Mouse (Mus musculus) neural tube, embryonic 13.5 days (tissue): ENCODE data around the gene Ruvbl2. TPM values are rescaled to one million over a fixed set of nuclear protein-coding genes. Genes with fewer than 3 reads are reported as not detected.

Experiments used
- ATAC-seq: fragments of 200-750 bp; cut with Nextera tagmentation; 2 replicates; pipeline ENCODE4 v1.8.0; 2017; ENCODE audit warnings: low read depth, mild to moderate bottlenecking, moderate TSS enrichment, moderate library complexity
- H3K27ac ChIP-seq: fragments of 300-500 bp; sonication (generic); replicated peaks from 2 replicates; pipeline ENCODE4 v1.5.1; 2015; ENCODE audit warnings: moderate library complexity, mild to moderate bottlenecking, inconsistent platforms
- H3K27me3 ChIP-seq: fragments of 300-500 bp; sonication (generic); 2 replicates; pipeline ENCODE4 v1.6.1; 2015; ENCODE audit warnings: mild to moderate bottlenecking, inconsistent platforms
- H3K36me3 ChIP-seq: fragments of 300-500 bp; sonication (generic); 2 replicates; pipeline ENCODE4 v1.6.1; 2015; ENCODE audit warnings: mild to moderate bottlenecking, inconsistent platforms
- H3K4me1 ChIP-seq: fragments of 300-500 bp; sonication (generic); replicated peaks from 2 replicates; pipeline ENCODE4 v1.6.1; 2015; ENCODE audit warnings: inconsistent platforms
- H3K4me2 ChIP-seq: fragments of 300-500 bp; sonication (generic); 2 replicates; pipeline ENCODE4 v1.6.1; 2015; ENCODE audit warnings: inconsistent platforms, mild to moderate bottlenecking, moderate library complexity
- H3K4me3 ChIP-seq: fragments of 300-500 bp; sonication (generic); 2 replicates; pipeline ENCODE4 v1.5.1; 2015; ENCODE audit warnings: mild to moderate bottlenecking, inconsistent platforms
- H3K9ac ChIP-seq: fragments of 300-500 bp; sonication (generic); 2 replicates; pipeline ENCODE4 v1.6.1; 2015; ENCODE audit warnings: moderate library complexity, mild to moderate bottlenecking, inconsistent platforms
- H3K9me3 ChIP-seq: fragments of 300-500 bp; sonication (generic); 2 replicates; pipeline ENCODE4 v1.6.1; 2016; ENCODE audit warnings: inconsistent platforms
- WGBS: fragments of 180-500 bp; shearing (Covaris S2); methylation state at CpG from one replicate; pipeline ENCODE4 v1.1.7; 2015; 5-methylcytosine and 5-hydroxymethylcytosine counted together
- polyA plus RNA-seq: library from polyadenylated mRNA; unstranded; fragments of >200 nt; fragmentation: Nextera tagmentation; extraction: Ambion mirVana; gene quantifications from 2 replicates; pipeline ENCODE4 v1.2.1, GENCODE M21; 2015

The Ruvbl2 gene
- polyA plus RNA-seq, 1 experiment from 2014 or later, result 89.7 TPM

GRCm38 (mm10) chr7:45443526-45444420 lies 5.9 kb upstream of the Ruvbl2 start:
- no peak overlapping the region for H3K9ac ChIP-seq
- no peaks in the 10 kb centered on the region for H3K4me1 ChIP-seq
- ATAC-seq, result no peak
- H3K36me3 ChIP-seq, result peaks cover 58% of the 10 kb centered on the region
- H3K27me3 ChIP-seq, result no peaks in the 10 kb centered on the region
- H3K27ac ChIP-seq, result no peak overlapping the region
- H3K9me3 ChIP-seq, result no peaks in the 10 kb centered on the region
- no peak overlapping the region for H3K4me3 ChIP-seq
- no peak overlapping the region for H3K4me2 ChIP-seq
- WGBS, result 90% methylated on average over 22 of the region's 22 CpGs

DNA sequence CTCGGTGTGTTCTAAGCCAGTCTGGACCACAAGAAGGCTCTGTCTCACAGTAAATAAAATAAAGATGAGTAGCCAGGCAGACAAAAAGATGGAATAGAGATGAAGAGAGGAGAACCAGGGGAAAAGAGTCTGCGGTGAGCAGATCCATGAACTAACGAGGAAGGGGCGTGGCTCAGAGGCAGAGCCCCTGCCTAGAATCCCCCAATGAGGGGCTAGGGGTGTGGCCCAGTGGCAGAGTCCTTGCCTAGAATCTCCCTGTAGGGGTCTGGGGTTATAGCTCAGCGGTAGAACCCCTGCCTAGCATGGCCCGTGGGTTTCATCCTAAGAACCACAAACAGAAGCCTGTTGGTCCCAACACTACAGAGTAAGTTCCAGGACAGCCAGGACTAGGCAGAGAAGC lies 850 bp downstream of the Ruvbl2 start:
- Histone ChIP-seq H3K4me3 (no peak overlapping the region), H3K4me2 (no peak overlapping the region), H3K27ac (no peak overlapping the region), H3K4me1 (peaks cover 50% of the 10 kb centered on the region), H3K27me3 (no peaks in the 10 kb centered on the region), H3K36me3 (peaks cover 21% of the 10 kb centered on the region), H3K9ac (no peak overlapping the region), H3K9me3 (no peaks in the 10 kb centered on the region)
- ATAC-seq, result no peak
- WGBS, result 29% methylated on average over 6 of the region's 6 CpGs

GRCm38 (mm10) chr7:45436444-45436843 lies 1.5 kb downstream of the Ruvbl2 start:
- no peaks in the 10 kb centered on the region for H3K27me3 ChIP-seq
- peaks cover 51% of the 10 kb centered on the region for H3K4me1 ChIP-seq
- no peak for ATAC-seq
- H3K4me2 ChIP-seq, result 0 out of 2 replicates have a peak overlapping the region, but pooled peaks have one; percentile 99
- 89% methylated on average over 5 of the region's 5 CpGs for WGBS
- no peak overlapping the region for H3K4me3 ChIP-seq
- peaks cover 22% of the 10 kb centered on the region for H3K36me3 ChIP-seq
- H3K27ac ChIP-seq, result no peak overlapping the region
- H3K9me3 ChIP-seq, result no peaks in the 10 kb centered on the region
- no peak overlapping the region for H3K9ac ChIP-seq

DNA sequence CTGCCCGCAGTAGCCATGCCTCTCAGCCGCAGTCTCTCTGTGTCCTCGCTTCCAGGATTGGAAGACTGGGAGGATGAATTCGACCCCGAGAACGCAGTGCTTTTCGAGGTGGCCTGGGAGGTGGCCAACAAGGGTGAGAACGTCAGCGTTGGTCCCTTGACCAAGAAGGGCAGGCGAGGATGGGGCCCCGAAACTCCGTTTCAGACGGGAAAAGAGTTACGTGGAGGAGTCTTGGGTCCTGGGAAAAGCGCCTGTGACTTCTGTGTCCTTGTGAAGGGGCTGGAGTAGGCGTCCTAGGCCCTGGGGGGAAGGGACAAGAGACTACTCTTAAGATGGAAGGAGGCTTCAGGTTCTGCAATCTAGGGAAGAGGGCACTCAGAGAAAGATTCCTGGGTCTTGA lies 2.9 kb downstream of the Ruvbl2 start:
- peak overlapping the region; percentile 68 for H3K27ac ChIP-seq
- H3K27me3 ChIP-seq, result no peaks in the 10 kb centered on the region
- 5% methylated on average over 16 of the region's 16 CpGs for WGBS
- H3K4me3 ChIP-seq, result peak overlapping the region; percentile 79
- H3K9ac ChIP-seq, result peak overlapping the region; percentile 86
- peaks cover 27% of the 10 kb centered on the region for H3K36me3 ChIP-seq
- ATAC-seq, result peak; percentile 33
- peaks cover 51% of the 10 kb centered on the region for H3K4me1 ChIP-seq
- H3K4me2 ChIP-seq, result peak overlapping the region; percentile 99
- H3K9me3 ChIP-seq, result no peaks in the 10 kb centered on the region

DNA sequence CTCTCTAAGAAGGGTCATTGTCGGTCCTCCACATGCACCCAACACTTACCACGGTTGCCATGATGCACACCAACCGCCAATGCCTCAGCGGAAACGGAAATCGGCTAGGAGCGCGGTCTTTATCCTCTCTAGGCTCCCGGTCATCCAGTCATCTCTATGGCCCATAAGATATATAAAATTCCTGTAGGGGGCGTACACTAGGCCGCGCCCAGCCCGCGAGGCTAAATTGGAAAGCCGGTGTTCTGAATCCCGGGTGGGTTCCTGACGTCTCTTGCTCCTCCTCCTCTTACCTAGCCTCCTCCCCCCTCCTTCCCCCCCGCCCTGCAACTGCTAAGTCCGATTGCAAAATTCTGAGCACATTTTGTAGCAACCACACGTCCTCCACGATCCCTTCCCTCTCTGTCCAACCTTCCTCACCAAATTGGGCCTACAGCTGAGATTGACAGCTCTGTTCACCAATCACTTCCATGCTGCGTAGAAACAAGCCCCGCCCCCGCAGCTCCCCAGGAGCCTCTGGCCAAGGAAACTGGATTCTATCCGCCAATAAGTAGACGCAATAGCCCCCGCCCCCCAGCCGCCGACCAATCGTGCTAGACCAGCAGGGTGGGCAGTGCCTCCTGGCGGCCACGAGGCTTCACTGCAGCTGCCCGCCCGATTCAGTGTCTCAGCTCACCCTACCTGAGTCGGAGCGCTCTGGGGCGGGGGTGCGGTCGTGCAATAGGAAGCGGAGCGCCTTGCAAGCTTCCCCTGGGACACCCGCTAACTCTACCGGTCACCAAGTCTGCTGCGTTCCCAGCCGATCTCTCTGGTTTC lies 3.5 kb downstream of the Ruvbl2 start, which contains the start of gene Gys1:
Gene Gys1, plus strand, starts transcription at position 642 of the 813 bp plus-strand sequence.
- WGBS, result under 1% methylated on average over 45 of the region's 45 CpGs
- ATAC-seq, result peak; percentile 97
- Histone ChIP-seq H3K9ac (peak within 1 kb of the TSS; percentile 88), H3K4me1 (peaks cover 51% of the 10 kb centered on the region), H3K27me3 (no peaks in the 10 kb centered on the region), H3K4me3 (peak within 1 kb of the TSS; percentile 79), H3K27ac (peak within 1 kb of the TSS; percentile 90), H3K9me3 (no peaks in the 10 kb centered on the region), H3K36me3 (peaks cover 29% of the 10 kb centered on the region), H3K4me2 (peak within 1 kb of the TSS; percentile 99)

DNA sequence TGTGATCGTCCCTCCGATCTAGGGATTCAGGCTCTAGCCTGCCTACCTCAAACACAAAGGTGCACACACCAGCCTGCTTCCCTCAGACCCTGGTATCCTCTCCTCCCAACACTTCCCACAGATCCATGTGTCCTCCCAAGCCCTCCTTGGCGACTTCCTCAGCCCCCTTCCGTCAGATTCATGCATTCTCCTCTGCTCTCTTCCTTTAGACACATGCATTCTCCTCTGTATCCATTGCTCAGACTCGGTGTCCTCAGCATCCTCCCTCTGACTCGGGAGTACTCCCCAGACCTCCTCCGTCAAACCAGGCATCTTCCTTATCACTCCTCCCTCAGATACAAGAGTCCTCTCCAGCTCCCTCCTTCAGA lies 4.1 kb downstream of the Ruvbl2 start:
- peak; percentile 2 for ATAC-seq
- Histone ChIP-seq H3K9ac (peak overlapping the region; percentile 88), H3K27me3 (no peaks in the 10 kb centered on the region), H3K36me3 (peaks cover 34% of the 10 kb centered on the region), H3K4me3 (peak overlapping the region; percentile 79), H3K4me1 (peaks cover 51% of the 10 kb centered on the region), H3K27ac (peak overlapping the region; percentile 90), H3K9me3 (no peaks in the 10 kb centered on the region), H3K4me2 (peak overlapping the region; percentile 99)
- WGBS, result 2% methylated on average over 7 of the region's 7 CpGs

DNA sequence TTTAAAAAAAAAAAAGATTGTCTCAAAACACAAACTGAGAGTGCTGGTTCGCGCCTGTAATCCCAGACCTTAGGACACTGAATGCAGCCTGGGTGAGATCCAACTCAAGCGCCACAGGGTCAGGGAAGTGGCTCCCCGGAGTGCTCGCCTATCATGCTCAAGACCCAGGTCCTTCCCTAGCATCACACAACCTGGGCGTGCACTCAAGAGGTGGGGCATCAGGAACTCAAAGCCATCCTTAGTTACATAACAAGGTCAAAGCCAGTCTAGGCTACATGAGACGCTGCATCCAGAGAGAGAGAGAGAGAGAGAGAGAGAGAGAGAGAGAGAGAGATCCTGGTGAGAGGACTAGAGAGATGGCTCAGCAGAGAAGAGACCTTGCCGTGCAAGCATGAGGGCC lies 11.3 kb downstream of the Ruvbl2 start:
- no peak for ATAC-seq
- 94% methylated on average over 8 of the region's 8 CpGs for WGBS
- Histone ChIP-seq H3K27ac (no peak overlapping the region), H3K9me3 (no peaks in the 10 kb centered on the region), H3K9ac (no peak overlapping the region), H3K27me3 (peaks cover 7% of the 10 kb centered on the region), H3K4me3 (no peak overlapping the region), H3K36me3 (peaks cover 99% of the 10 kb centered on the region), H3K4me2 (no peak overlapping the region), H3K4me1 (no peaks in the 10 kb centered on the region)

DNA sequence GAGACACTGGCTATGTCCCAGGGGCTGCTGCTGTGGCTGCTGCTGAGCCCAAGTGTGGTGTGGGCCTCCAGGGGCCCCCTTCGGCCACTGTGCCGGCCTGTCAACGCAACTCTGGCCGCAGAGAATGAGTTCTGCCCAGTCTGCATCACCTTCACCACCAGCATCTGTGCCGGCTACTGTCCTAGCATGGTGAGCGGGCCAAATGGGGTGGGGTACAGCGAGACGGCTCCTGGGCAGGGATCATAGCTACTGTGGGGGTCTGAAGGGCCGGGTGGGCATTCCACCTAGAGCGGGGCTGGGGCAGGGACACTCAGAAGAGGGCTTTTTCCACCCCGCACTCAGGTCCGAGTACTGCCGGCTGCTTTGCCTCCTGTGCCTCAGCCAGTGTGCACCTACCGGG lies 16.7 kb downstream of the Ruvbl2 start:
- Histone ChIP-seq H3K4me1 (no peaks in the 10 kb centered on the region), H3K4me2 (no peak overlapping the region), H3K27ac (no peak overlapping the region), H3K27me3 (peaks cover 60% of the 10 kb centered on the region), H3K9ac (no peak overlapping the region), H3K9me3 (no peaks in the 10 kb centered on the region), H3K4me3 (no peak overlapping the region), H3K36me3 (peaks cover 58% of the 10 kb centered on the region)
- 89% methylated on average over 14 of the region's 14 CpGs for WGBS
- no peak for ATAC-seq

DNA sequence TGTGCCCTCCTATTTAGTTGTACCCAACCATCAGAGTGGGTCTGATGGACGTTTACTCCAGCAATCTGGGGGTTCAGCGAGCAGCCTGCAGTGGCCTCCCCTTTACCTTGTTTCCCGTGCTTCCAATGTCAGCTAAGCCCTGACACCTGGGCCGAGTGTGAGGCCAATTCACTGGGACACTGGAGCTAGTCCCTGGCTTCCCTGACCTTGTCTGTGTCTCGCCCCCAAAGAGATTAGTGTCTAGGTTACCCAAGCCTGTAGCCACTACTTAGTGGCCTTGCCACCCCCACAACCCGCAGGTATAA lies 17.3 kb downstream of the Ruvbl2 start, which contains the start of gene Lhb:
Gene Lhb, plus strand, starts transcription at position 206 of the 305 bp plus-strand sequence.
- H3K36me3 ChIP-seq, result peaks cover 52% of the 10 kb centered on the region
- 55% methylated on average over 6 of the region's 6 CpGs for WGBS

GRCm38 (mm10) chr7:45419859-45420614 lies 17.9 kb downstream of the Ruvbl2 start:
- Histone ChIP-seq H3K9ac (no peak overlapping the region), H3K9me3 (no peaks in the 10 kb centered on the region), H3K4me3 (no peak overlapping the region), H3K36me3 (peaks cover 47% of the 10 kb centered on the region), H3K27ac (no peak overlapping the region), H3K4me2 (no peak overlapping the region), H3K4me1 (no peaks in the 10 kb centered on the region), H3K27me3 (peaks cover 72% of the 10 kb centered on the region)
- ATAC-seq, result no peak
- WGBS, result 11% methylated on average over 27 of the region's 27 CpGs

More for the DNA sequence above, 17.3 kb downstream of the Ruvbl2 start, which contains the start of gene Lhb:
- no peak for ATAC-seq
- no peaks in the 10 kb centered on the region for H3K4me1 ChIP-seq
- no peak within 1 kb of the TSS for H3K9ac ChIP-seq
- H3K27me3 ChIP-seq, result peaks cover 67% of the 10 kb centered on the region
- no peaks in the 10 kb centered on the region for H3K9me3 ChIP-seq
- no peak within 1 kb of the TSS for H3K4me2 ChIP-seq
- no peak within 1 kb of the TSS for H3K4me3 ChIP-seq
- no peak within 1 kb of the TSS for H3K27ac ChIP-seq

- ATAC-seq, result no peak
- Histone ChIP-seq H3K27me3 (peaks cover 92% of the 10 kb centered on the region), H3K36me3 (peaks cover 27% of the 10 kb centered on the region), H3K9ac (no peak overlapping the region), H3K9me3 (no peaks in the 10 kb centered on the region), H3K4me3 (no peak overlapping the region), H3K27ac (no peak overlapping the region), H3K4me2 (no peak overlapping the region), H3K4me1 (peaks cover 13% of the 10 kb centered on the region)
- WGBS, result 12% methylated on average over 13 of the region's 13 CpGs
These were observed 19.9 kb downstream of the Ruvbl2 start for GRCm38 (mm10) chr7:45417962-45418492.
